Mouse (Mus musculus): Measurements from ENCODE around the gene Fgf22. TPM values are rescaled to one million over a fixed set of nuclear protein-coding genes. Genes with fewer than 3 reads are reported as not detected.
A peak's percentile ranks its signal among the peaks of the same experiment; 100 is the strongest.
"Not testable (repeated sequence)": the region's sequence is repeated elsewhere in the genome, so short reads cannot be mapped to it uniquely, and the experiment has no call there.

Gene Fgf22
- total RNA-seq, 4 experiments from 2014 or later: 4.7 to 5.9 (median 5.8) TPM

- DNase-seq (ENCODE audit: low spot score in 2 of 2): no peak
Measured at GRCm38 (mm10) chr10:79732500-79732899, 22.4 kb upstream of the Fgf22 start.

GRCm38 (mm10) chr10:79733847-79734246, 21.0 kb upstream of the Fgf22 start:
- no peak for DNase-seq (ENCODE audit: low spot score in 2 of 2)

GRCm38 (mm10) chr10:79735361-79735760, 19.5 kb upstream of the Fgf22 start:
- no peak for DNase-seq (ENCODE audit: low spot score in 2 of 2)

- DNase-seq (ENCODE audit: low spot score in 2 of 2): no peak
Measured at GRCm38 (mm10) chr10:79736706-79737105, 18.2 kb upstream of the Fgf22 start.

DNA sequence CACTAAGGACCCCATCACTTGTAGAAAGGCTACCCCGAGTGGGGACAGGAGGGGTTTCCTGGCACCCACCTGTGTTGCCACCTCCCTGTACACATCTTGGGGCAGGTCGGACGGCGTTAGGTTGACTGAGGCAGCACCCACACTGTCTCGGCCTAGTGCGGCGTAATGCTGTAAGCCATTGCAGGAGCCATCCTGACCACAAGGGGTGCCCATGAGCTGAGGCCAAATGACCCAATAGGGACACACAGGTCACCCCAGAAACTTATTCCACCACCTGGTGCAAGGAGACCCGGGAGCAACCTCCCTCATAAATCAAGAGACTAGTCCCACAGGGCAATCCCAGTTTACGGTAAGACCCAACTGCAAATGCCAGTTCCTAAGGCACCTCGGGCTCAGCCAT, 16.6 kb upstream of the Fgf22 start:
- DNase-seq (ENCODE audit: low spot score in 2 of 2): no peak

DNA sequence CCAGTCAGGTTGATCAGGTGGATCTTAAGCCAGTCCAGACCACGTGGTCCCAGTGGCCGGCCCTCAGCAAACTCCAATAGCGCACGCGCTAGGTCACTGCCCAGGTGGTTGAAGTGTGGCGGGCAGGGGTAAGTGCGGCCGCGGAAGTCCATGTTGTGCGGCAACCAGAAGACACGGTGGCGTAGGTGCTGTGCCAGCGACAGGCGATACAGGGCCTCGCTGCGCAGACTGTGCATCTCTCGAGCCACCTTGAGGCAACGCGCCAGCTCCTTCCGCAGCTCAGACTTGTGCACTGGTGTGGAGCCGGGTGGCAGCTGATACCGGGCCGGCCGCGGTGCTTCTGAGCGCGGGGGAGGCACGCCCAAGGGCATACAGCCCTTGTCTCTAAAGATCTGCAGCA, 15.6 kb upstream of the Fgf22 start:
- DNase-seq (ENCODE audit: low spot score in 2 of 2): no peak

DNA sequence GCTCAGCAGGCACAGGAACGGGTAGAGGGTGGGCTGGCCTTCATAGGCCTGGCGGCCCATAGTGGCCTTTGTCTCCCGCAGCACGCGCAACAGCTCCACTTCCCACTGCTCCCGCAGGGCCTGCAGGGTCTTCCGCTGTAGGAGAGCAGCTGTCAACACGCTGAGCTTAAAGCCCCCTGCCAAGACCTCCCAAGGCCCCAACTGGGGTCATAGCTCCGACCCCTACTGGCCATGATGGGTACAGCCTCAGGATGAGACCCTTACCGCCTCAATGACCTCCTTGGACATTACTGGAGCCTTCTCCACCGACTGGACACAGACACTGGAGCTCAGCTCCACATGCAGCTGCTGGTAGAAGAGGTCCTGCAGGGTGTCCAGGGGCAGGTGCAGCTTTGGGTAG, 14.0 kb upstream of the Fgf22 start:
- no peak for DNase-seq (ENCODE audit: low spot score in 2 of 2)

DNA sequence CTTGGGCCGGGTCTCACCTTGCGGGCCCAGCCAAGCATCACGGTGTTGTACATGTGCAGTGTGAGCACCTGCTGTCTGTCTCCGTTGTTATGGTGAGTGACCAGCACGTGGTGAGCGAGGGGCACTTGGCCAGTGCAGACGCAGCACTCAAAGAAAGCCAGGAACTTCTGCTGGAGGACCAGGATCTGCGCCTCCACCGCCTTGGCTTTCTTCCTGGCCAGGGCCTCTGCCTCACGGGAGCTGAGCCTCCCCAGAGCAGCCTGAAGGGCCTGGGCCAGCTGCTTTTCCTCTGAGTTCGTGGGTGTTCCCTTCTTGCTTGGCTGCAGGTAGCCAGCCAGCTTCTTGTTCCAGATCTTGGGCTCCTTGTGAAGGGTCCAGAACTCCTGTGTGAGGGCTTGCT, 11.7 kb upstream of the Fgf22 start:
- DNase-seq (ENCODE audit: low spot score in 2 of 2): no peak

GRCm38 (mm10) chr10:79743650-79744365, 11.1 kb upstream of the Fgf22 start:
- DNase-seq (ENCODE audit: low spot score in 2 of 2): no peak

- DNase-seq (ENCODE audit: low spot score in 2 of 2): no peak
Measured at GRCm38 (mm10) chr10:79745411-79745810, 9.5 kb upstream of the Fgf22 start.

- DNase-seq (ENCODE audit: low spot score in 2 of 2): peak; percentile 86 to 97
Measured at GRCm38 (mm10) chr10:79745898-79746773, 8.7 kb upstream of the Fgf22 start, which contains the start of gene Polrmt. Polrmt (minus strand) TSS chr10:79746581.

- no peak for DNase-seq (ENCODE audit: low spot score in 2 of 2)
Measured at GRCm38 (mm10) chr10:79746774-79747151, 8.1 kb upstream of the Fgf22 start.

DNA sequence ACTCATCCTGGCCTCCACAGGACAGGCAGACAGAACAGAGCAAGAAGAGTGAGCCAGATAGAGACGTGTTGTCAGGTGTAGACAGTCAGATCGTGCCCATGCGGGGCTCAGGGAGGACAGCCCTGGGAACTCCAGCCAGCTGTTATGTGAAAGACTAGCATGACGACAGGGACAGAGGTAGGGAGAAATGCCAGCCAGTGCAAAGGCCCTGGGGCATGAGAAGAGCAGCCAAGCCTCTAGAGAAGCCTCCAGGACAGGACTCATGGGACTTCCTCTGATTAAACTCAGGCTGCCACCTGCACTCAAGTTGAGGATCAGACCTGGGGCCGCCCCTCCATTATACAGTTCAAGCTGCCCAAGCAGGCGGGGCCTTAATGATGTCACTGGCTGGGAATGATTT, 6.4 kb upstream of the Fgf22 start:
- DNase-seq (ENCODE audit: low spot score in 2 of 2): no peak

- DNase-seq (ENCODE audit: low spot score in 2 of 2): no peak
Measured at GRCm38 (mm10) chr10:79755854-79756253, 978 bp downstream of the Fgf22 start.

GRCm38 (mm10) chr10:79756660-79757059, 1.8 kb downstream of the Fgf22 start:
- DNase-seq (ENCODE audit: low spot score in 2 of 2): no peak

DNA sequence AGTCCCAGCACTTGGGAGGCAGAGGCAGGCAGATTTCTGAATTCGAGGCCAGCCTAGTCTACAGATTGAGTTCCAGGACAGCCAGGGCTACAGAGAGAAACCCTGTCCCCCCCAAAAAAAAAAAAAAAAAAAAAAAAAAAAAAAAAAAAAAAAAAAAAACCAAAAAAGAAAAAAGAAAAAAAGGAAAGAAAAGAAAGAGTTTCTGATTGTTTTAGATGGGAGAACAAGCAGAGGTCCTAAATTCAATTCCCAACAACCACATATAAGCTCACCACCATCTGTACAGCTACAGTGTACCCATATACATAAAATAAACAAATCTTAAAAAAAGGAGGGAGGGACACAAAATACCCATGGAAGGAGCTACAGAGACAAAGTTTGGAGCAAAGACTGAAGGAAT, 4.8 kb downstream of the Fgf22 start:
- DNase-seq (ENCODE audit: low spot score in 2 of 2): not testable (repeated sequence)

GRCm38 (mm10) chr10:79760603-79761143, 5.8 kb downstream of the Fgf22 start:
- DNase-seq (ENCODE audit: low spot score in 2 of 2): no peak

GRCm38 (mm10) chr10:79762875-79763274, 8.0 kb downstream of the Fgf22 start:
- no peak for DNase-seq (ENCODE audit: low spot score in 2 of 2)

DNA sequence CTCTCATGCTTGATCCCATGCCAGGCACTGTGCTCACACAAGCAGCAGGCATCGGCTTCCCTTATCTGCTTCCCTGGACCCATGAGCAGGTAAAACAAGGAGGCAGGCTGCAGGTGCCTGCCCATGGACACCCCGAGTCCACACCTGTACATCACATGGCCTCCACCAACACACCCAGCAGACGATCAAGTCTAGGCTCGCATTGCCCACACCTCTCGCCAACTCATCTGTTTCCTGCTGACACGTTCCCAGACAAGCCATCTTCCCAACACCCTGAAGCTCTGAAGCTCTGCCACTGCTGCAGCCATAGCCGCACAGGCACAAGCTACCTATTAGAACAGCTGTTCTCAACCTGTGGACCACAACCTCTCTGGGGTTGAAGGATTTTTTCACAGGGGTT, 9.4 kb downstream of the Fgf22 start:
- peak in 1 of 2 experiments; percentile 45 for DNase-seq (ENCODE audit: low spot score in 2 of 2)

DNA sequence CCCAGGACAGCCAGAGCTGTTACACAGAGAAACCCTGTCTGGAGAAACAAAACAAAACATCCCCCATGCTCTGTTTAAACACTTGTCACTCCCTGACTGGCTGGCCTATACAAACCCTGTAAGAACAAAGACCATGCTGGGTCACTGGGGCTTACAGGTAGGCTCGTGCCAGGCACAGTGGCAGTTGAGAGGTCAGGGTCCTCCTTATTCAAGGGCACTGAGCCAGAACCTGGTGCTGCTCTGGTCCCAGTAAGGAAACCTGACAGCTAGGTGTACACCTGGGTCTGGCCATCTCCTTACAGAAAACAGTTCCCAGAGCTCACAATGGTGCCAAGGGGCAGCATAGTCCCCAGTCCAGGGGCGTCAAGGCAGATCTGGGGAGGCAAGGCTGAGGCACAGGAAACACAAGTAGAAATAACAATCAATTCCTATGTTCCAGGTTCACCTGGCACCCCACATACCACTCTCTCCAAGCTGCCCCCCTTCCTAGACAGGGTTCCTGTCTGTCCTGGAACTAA, 10.4 kb downstream of the Fgf22 start:
- peak in 1 of 2 experiments; percentile 15 for DNase-seq (ENCODE audit: low spot score in 2 of 2)

DNA sequence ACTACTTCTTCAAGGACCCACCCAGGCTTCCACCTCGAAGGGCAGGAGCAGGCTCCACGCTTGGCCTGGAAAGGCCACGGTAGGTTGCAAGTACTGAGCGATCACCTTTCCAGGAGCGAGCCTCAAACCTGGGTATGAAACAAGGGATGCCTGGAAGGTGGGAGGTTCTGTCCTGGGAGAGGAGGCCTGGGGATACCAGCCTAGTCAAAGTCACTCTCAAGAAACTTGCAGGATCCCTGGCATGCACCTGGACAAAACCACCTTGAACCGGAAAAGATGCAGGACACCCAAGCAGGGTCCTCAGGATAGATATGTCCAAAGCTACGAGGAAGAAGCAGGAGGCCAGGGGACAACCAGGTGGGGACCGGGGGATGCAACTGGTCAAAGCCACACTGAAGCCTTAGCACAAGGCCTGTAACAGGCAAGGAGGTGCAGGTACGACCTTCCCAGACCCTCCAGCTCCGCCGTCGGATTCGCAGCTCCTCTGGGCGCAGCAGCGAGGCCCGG, 11.2 kb downstream of the Fgf22 start:
- no peak for DNase-seq (ENCODE audit: low spot score in 2 of 2)
